Mouse (Mus musculus) bone marrow macrophage, adult 2 months (primary cell): ENCODE measurements around the gene Bicc1.

Source experiments
- CTCF ChIP-seq: IDR thresholded peaks from 2 replicates; pipeline ENCODE4 v1.5.1; 2012; ENCODE audit warnings: low read depth, mild to moderate bottlenecking, low read length, moderate library complexity
- POLR2A ChIP-seq: IDR thresholded peaks from 2 replicates; pipeline ENCODE4 v1.6.1; 2012; ENCODE audit warnings: mild to moderate bottlenecking, low read depth, low read length, borderline replicate concordance

DNA sequence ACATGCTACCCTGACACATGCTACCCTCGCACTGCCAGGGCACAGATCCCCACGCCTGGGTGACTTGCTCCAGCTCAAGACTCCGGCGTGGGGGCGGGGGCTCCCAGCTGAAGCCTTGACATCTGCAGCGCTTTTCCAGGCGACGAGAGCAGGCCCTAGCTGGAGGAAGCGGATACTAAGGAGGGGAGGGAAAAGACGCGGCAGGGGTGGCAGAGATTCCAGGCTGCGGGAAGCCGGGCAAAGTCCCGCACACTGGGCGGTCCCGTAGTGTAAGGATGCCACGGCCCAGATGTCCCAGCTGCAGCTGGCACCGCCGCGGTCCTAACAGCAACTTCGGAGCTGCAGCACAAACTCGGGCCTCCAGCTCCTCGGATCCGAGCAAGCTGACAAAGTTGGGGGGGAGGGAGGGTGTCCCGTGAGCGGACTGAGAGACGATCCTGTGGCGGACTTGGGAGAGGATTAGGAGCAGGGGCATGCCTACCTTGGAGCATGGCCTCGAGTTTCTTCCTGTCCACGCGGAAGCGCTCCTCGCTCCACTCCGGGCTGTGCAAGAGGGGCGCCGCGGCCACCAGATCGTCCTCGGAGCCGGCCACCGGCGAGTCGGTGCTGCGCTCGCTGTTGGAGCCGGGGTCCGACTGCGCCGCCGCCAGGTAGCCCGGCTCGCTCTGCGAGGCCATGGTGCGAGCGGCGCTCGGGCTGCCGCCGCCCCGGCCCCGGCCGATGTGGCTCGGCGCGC is 392 bp downstream of the Bicc1 start:
- TF ChIP-seq POLR2A (no peak), CTCF (no peak)
